Mouse (Mus musculus): Measurements from ENCODE around the gene Arl8a.

Arl8a gene

GRCm38 (mm10) chr1:135159556-135160123 lies 13.0 kb downstream of the Arl8a start:
- in situ Hi-C loops (cut with MboI; ENCODE audit: low pct_unique_long_range_greater_than_20kb in 1 of 2, low sequenced_read_pairs in 2 of 2, unreplicated experiment in 1 of 2) = loop anchor here in 1 of 2 experiments (10.0 kb wide), 1 partner anchor 205 kb away; no protein-coding TSS in a partner anchor

GRCm38 (mm10) chr1:135160411-135161050 lies 13.9 kb downstream of the Arl8a start:
- in situ Hi-C loops (cut with MboI; ENCODE audit: low pct_unique_long_range_greater_than_20kb in 1 of 2, low sequenced_read_pairs in 2 of 2, unreplicated experiment in 1 of 2) = no loop called here

GRCm38 (mm10) chr1:135162720-135163119 lies 16.1 kb downstream of the Arl8a start:
- in situ Hi-C loops (cut with MboI; ENCODE audit: low pct_unique_long_range_greater_than_20kb in 1 of 2, low sequenced_read_pairs in 2 of 2, unreplicated experiment in 1 of 2) = no loop called here

- in situ Hi-C loops (cut with MboI; ENCODE audit: low pct_unique_long_range_greater_than_20kb in 1 of 2, low sequenced_read_pairs in 2 of 2, unreplicated experiment in 1 of 2) = no loop called here
These were observed 20.8 kb downstream of the Arl8a start, which contains the start of gene Gpr37l1 for GRCm38 (mm10) chr1:135167435-135167834. Gene Gpr37l1, minus strand, starts transcription at chr1:135167681.

GRCm38 (mm10) chr1:135168453-135169200 lies 22.0 kb downstream of the Arl8a start:
- in situ Hi-C loops (cut with MboI; ENCODE audit: low pct_unique_long_range_greater_than_20kb in 1 of 2, low sequenced_read_pairs in 2 of 2, unreplicated experiment in 1 of 2) = no loop called here

GRCm38 (mm10) chr1:135169556-135170224 lies 23.1 kb downstream of the Arl8a start:
- in situ Hi-C loops (cut with MboI; ENCODE audit: low pct_unique_long_range_greater_than_20kb in 1 of 2, low sequenced_read_pairs in 2 of 2, unreplicated experiment in 1 of 2) = loop anchor here in 1 of 2 experiments (10.0 kb wide), 1 partner anchor 195 kb away; no protein-coding TSS in a partner anchor

- in situ Hi-C loops (cut with MboI; ENCODE audit: low pct_unique_long_range_greater_than_20kb in 1 of 2, low sequenced_read_pairs in 2 of 2, unreplicated experiment in 1 of 2) = loop anchor here in 1 of 2 experiments (10.0 kb wide), 1 partner anchor 195 kb away; no protein-coding TSS in a partner anchor
These were observed 23.7 kb downstream of the Arl8a start for GRCm38 (mm10) chr1:135170299-135170698.

GRCm38 (mm10) chr1:135171202-135171601 lies 24.6 kb downstream of the Arl8a start:
- in situ Hi-C loops (cut with MboI; ENCODE audit: low pct_unique_long_range_greater_than_20kb in 1 of 2, low sequenced_read_pairs in 2 of 2, unreplicated experiment in 1 of 2) = loop anchor here in 1 of 2 experiments (10.0 kb wide), 1 partner anchor 194 kb away; no protein-coding TSS in a partner anchor

GRCm38 (mm10) chr1:135171984-135172383 lies 25.4 kb downstream of the Arl8a start:
- in situ Hi-C loops (cut with MboI; ENCODE audit: low pct_unique_long_range_greater_than_20kb in 1 of 2, low sequenced_read_pairs in 2 of 2, unreplicated experiment in 1 of 2) = loop anchor here in 1 of 2 experiments (10.0 kb wide), 1 partner anchor 193 kb away; no protein-coding TSS in a partner anchor

GRCm38 (mm10) chr1:135173311-135173710 lies 26.7 kb downstream of the Arl8a start:
- in situ Hi-C loops (cut with MboI; ENCODE audit: low pct_unique_long_range_greater_than_20kb in 1 of 2, low sequenced_read_pairs in 2 of 2, unreplicated experiment in 1 of 2) = loop anchor here in 1 of 2 experiments (10.0 kb wide), 1 partner anchor 191 kb away; no protein-coding TSS in a partner anchor

- in situ Hi-C loops (cut with MboI; ENCODE audit: low pct_unique_long_range_greater_than_20kb in 1 of 2, low sequenced_read_pairs in 2 of 2, unreplicated experiment in 1 of 2) = loop anchor here (10.0 to 25.0 kb wide), 2 partner anchors 190 to 512 kb away; no protein-coding TSS in a partner anchor
These were observed 28.6 kb downstream of the Arl8a start for GRCm38 (mm10) chr1:135175176-135175575.

GRCm38 (mm10) chr1:135177724-135178123 lies 31.1 kb downstream of the Arl8a start:
- in situ Hi-C loops (cut with MboI; ENCODE audit: low pct_unique_long_range_greater_than_20kb in 1 of 2, low sequenced_read_pairs in 2 of 2, unreplicated experiment in 1 of 2) = loop anchor here (10.0 to 25.0 kb wide), 2 partner anchors 187 to 510 kb away; no protein-coding TSS in a partner anchor

GRCm38 (mm10) chr1:135178863-135179262 lies 32.2 kb downstream of the Arl8a start:
- in situ Hi-C loops (cut with MboI; ENCODE audit: low pct_unique_long_range_greater_than_20kb in 1 of 2, low sequenced_read_pairs in 2 of 2, unreplicated experiment in 1 of 2) = loop anchor here (10.0 to 25.0 kb wide), 2 partner anchors 186 to 508 kb away; no protein-coding TSS in a partner anchor

- in situ Hi-C loops (cut with MboI; ENCODE audit: low pct_unique_long_range_greater_than_20kb in 1 of 2, low sequenced_read_pairs in 2 of 2, unreplicated experiment in 1 of 2) = loop anchor here (5.0 to 25.0 kb wide), 2 partner anchors 71 to 506 kb away; no protein-coding TSS in a partner anchor
These were observed 34.2 kb downstream of the Arl8a start for GRCm38 (mm10) chr1:135180830-135181229.

GRCm38 (mm10) chr1:135181275-135181674 lies 34.7 kb downstream of the Arl8a start:
- in situ Hi-C loops (cut with MboI; ENCODE audit: low pct_unique_long_range_greater_than_20kb in 1 of 2, low sequenced_read_pairs in 2 of 2, unreplicated experiment in 1 of 2) = loop anchor here (5.0 to 25.0 kb wide), 2 partner anchors 71 to 506 kb away; no protein-coding TSS in a partner anchor

GRCm38 (mm10) chr1:135181880-135182623 lies 35.4 kb downstream of the Arl8a start:
- in situ Hi-C loops (cut with MboI; ENCODE audit: low pct_unique_long_range_greater_than_20kb in 1 of 2, low sequenced_read_pairs in 2 of 2, unreplicated experiment in 1 of 2) = loop anchor here (5.0 to 25.0 kb wide), 2 partner anchors 70 to 505 kb away; no protein-coding TSS in a partner anchor

- in situ Hi-C loops (cut with MboI; ENCODE audit: low pct_unique_long_range_greater_than_20kb in 1 of 2, low sequenced_read_pairs in 2 of 2, unreplicated experiment in 1 of 2) = loop anchor here (5.0 to 25.0 kb wide), 2 partner anchors 69 to 504 kb away; no protein-coding TSS in a partner anchor
These were observed 36.4 kb downstream of the Arl8a start for GRCm38 (mm10) chr1:135182975-135183374.

All from mouse embryonic stem cell (cell line).